ENCODE assay signal across 10 mouse cellular contexts in the genomic region with DNA sequence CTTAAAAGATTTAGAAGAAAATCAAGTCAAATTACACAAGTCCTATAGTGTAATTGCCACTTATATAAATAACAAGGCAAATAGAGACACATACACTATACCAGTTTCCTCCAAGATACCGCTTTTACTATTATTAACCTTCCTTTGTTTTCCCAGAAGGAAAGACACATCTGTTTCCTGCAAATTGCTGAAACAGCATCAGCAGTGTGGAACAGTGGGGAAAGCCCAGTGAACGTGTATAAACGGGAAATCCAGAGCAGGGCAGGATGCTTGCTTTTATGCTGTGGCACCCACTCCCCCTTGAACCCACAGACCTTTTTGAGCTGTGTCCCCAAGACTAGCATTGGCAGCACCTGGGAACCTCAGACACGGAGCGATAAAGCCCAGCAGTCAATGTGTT. TPM values are rescaled to one million over a fixed set of nuclear protein-coding genes. Genes with fewer than 3 reads are reported as not detected.
DNase-seq lines count a peak whose midpoint lies in the region; ATAC-seq and TF ChIP-seq lines count a peak whose summit lies in the region.
"Had no signal": no experiment of that assay in that cellular context is flagged by ENCODE, and none has a peak within 500 bp of the region (broad histone marks: within the 10 kb centered on the region; RNA-seq: fewer than 3 reads in every experiment).

No protein-coding gene starts in this region.

- H3K27me3 ChIP-seq in heart, embryonic 11.5 days (ENCODE audit: control insufficient read depth, insufficient read depth, low read length), result no peaks in the 10 kb centered on the region
- no peaks in the 10 kb centered on the region for H3K27me3 ChIP-seq in kidney, postnatal 0 days (ENCODE audit: insufficient read depth, low read length)
- H3K27me3 ChIP-seq in hindbrain, embryonic 15.5 days, result no peaks in the 10 kb centered on the region
- H3K27me3 ChIP-seq: stomach, embryonic 15.5 days had no signal

- TF ChIP-seq CTCF in kidney, postnatal 0 days (IDR thresholded peaks at IDR 0.05; ENCODE audit: low read depth), result no peak

- no peak overlapping the region for H3K4me2 ChIP-seq in heart, embryonic 11.5 days
- no peak overlapping the region for H3K4me2 ChIP-seq in kidney, postnatal 0 days (ENCODE audit: low read length)
- H3K4me2 ChIP-seq in hindbrain, embryonic 15.5 days, result no peak overlapping the region
- H3K4me2 ChIP-seq: stomach, embryonic 15.5 days had no signal

- peak; percentile 25 for DNase-seq in heart, adult 8-10 months (ENCODE audit: low spot score)
- DNase-seq in kidney, postnatal 0 days (ENCODE audit: low spot score), result no peak
- DNase-seq in kidney, postnatal 25 days, result no peak
- DNase-seq in brain, adult 2 months (ENCODE audit: low read depth, low spot score), result peak; percentile 14
- DNase-seq in left cerebral cortex, adult 8-10 months (ENCODE audit: low spot score in 2 of 2), result no peak
- DNase-seq in cerebellum, adult 8-10 months, result no peak

- H3K9me3 ChIP-seq in heart, embryonic 11.5 days (replicated peaks; ENCODE audit: control insufficient read depth, low read length), result no peaks in the 10 kb centered on the region
- H3K9me3 ChIP-seq in kidney, postnatal 0 days (replicated peaks; ENCODE audit: low read length), result no peaks in the 10 kb centered on the region
- H3K9me3 ChIP-seq in hindbrain, embryonic 15.5 days, result no peaks in the 10 kb centered on the region
- H3K9me3 ChIP-seq: stomach, embryonic 15.5 days had no signal

- no peak for ATAC-seq in heart, embryonic 11.5 days (replicated peaks; ENCODE audit: insufficient number of reproducible peaks, low FRiP score, low TSS enrichment)
- no peak for ATAC-seq in kidney, postnatal 0 days (replicated peaks; ENCODE audit: low FRiP score, low read depth)
- ATAC-seq in hindbrain, embryonic 15.5 days (ENCODE audit: low FRiP score, low read depth), result peak; percentile 17; the same call in 1 of the 2 replicates
- ATAC-seq: lung, postnatal 0 days had no signal

- no peaks in the 10 kb centered on the region for H3K4me1 ChIP-seq in heart, embryonic 11.5 days (ENCODE audit: control insufficient read depth, insufficient read depth, low read length)
- H3K4me1 ChIP-seq in kidney, postnatal 0 days (replicated peaks; ENCODE audit: insufficient read depth, low read length), result peaks cover 12% of the 10 kb centered on the region
- H3K4me1 ChIP-seq in hindbrain, embryonic 15.5 days (replicated peaks), result peaks cover 53% of the 10 kb centered on the region

- no peak overlapping the region for H3K4me3 ChIP-seq in heart, embryonic 11.5 days (ENCODE audit: low read depth, low read length)
- H3K4me3 ChIP-seq in kidney, postnatal 0 days (replicated peaks; ENCODE audit: low read depth, low read length), result no peak overlapping the region
- H3K4me3 ChIP-seq in hindbrain, embryonic 15.5 days, result no peak overlapping the region
- H3K4me3 ChIP-seq: stomach, embryonic 15.5 days had no signal

- WGBS in heart, embryonic 11.5 days (ENCODE audit: insufficient replicate concordance), result 72% methylated on average over 5 of the region's 5 CpGs
- WGBS in kidney, postnatal 0 days, result 51% methylated on average over 5 of the region's 5 CpGs
- WGBS in hindbrain, embryonic 15.5 days, result 39% methylated on average over 5 of the region's 5 CpGs

- H3K9ac ChIP-seq in heart, embryonic 11.5 days (ENCODE audit: low read depth, low read length), result no peak overlapping the region
- H3K9ac ChIP-seq in kidney, postnatal 0 days (ENCODE audit: low read depth, low read length), result no peak overlapping the region
- H3K9ac ChIP-seq in hindbrain, embryonic 15.5 days, result peak overlapping the region; percentile 9; the same call in 1 of the 2 replicates
- H3K9ac ChIP-seq: stomach, embryonic 15.5 days had no signal

- H3K36me3 ChIP-seq in heart, embryonic 11.5 days (ENCODE audit: control insufficient read depth, insufficient read depth, low read length), result no peaks in the 10 kb centered on the region
- no peaks in the 10 kb centered on the region for H3K36me3 ChIP-seq in kidney, postnatal 0 days (ENCODE audit: insufficient read depth, low read length)
- H3K36me3 ChIP-seq in hindbrain, embryonic 15.5 days, result no peaks in the 10 kb centered on the region
- H3K36me3 ChIP-seq: stomach, embryonic 15.5 days had no signal

- no peak overlapping the region for H3K27ac ChIP-seq in heart, embryonic 11.5 days (ENCODE audit: low read depth, low read length)
- H3K27ac ChIP-seq in kidney, postnatal 0 days, result peak overlapping the region; percentile 13; the same call in 1 of the 2 replicates
- H3K27ac ChIP-seq in hindbrain, embryonic 15.5 days (replicated peaks), result peak overlapping the region; percentile 73
- H3K27ac ChIP-seq: stomach, embryonic 15.5 days had no signal

RNA-seq across cellular contexts. Expression of gene Gsap, which starts 15.2 kb away (rescaled TPM):
- 1 to 10 TPM; 3.9 to 6.5 (median 4.2) TPM for total RNA-seq in heart, adult 8-10 months (2022)
- polyA plus RNA-seq in heart, embryonic 11.5 days (2014; fragmentation: Nextera tagmentation; extraction: Ambion mirVana), result 0.39 and 1.4 TPM in 2 replicates
- 1.8 and 2.0 TPM in 2 replicates for polyA plus RNA-seq in kidney, postnatal 0 days (2015; fragmentation: Nextera tagmentation; extraction: Ambion mirVana)
- polyA plus RNA-seq in hindbrain, embryonic 15.5 days (2015; fragmentation: Nextera tagmentation; extraction: Ambion mirVana), result 12.4 and 14.0 TPM in 2 replicates
- 1 to 10 TPM; 5.5 to 9.1 (median 7.4) TPM for total RNA-seq in left cerebral cortex, adult 8-10 months (2022)

Comparison
In these comparisons a context has a peak if more than half of its experiments do, and no peak if none do; other contexts are left out.
1. DNase-seq: peak in heart, adult 8-10 months (single experiment) and brain, adult 2 months (single experiment); none in kidney, postnatal 0 days (single experiment), kidney, postnatal 25 days (0 of 2), left cerebral cortex, adult 8-10 months (0 of 2) and cerebellum, adult 8-10 months (single experiment).